Mouse (Mus musculus) layer of hippocampus, postnatal 36 days (tissue): Measurements from ENCODE around the gene Rps3a1. TPM values are rescaled to one million over a fixed set of nuclear protein-coding genes. Genes with fewer than 3 reads are reported as not detected.
A peak's percentile ranks its signal among the peaks of the same experiment; 100 is the strongest.

ENCODE experiments used
- DNase-seq, 2 experiments: peaks; one replicate each; pipeline ENCODE4 v3.0.0; 2022
- total RNA-seq, 2 experiments: library from RNA; stranded (reverse); gene quantifications; 2 replicates each; pipeline ENCODE4 v1.2.3; 2021

The Rps3a1 gene
- 100 to 1,000 TPM; 392 to 411 TPM for total RNA-seq

DNA sequence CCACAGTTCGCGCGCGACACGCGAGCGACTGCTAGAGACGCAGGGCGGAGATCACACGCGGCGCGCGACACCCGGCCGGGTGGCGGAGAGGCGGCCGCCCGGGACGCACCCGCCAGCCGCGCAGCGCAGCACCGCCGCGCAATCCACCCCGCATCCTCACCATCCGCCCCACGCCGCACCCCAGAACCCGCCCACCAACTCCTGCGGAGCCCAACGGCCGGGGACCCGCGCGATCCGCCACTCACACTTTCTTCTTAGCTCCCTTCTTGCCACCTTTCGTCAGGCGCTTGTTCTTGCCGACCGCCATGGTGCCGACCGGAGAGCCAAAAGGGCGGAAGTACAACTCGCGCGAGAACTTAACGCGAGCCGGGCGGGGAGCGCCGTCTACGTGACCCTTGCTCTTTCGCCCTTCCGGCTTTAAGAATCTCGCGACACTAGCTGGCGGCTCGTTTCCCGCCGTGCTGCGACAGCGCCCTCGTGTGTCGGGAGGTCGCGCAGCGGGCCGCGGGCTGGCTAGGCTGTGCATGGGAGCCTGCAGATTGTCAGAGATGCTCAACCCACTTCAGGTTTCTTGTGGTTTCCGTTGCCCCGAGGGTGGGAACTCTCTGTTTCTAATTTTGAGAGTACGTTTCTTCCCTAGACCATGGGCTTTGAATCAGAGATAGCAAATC lies at the start of gene Rps3a1:
Gene Rps3a1, minus strand, starts transcription at position 440 of the 671 bp plus-strand sequence.
- DNase-seq, result peak; percentile 99

DNA sequence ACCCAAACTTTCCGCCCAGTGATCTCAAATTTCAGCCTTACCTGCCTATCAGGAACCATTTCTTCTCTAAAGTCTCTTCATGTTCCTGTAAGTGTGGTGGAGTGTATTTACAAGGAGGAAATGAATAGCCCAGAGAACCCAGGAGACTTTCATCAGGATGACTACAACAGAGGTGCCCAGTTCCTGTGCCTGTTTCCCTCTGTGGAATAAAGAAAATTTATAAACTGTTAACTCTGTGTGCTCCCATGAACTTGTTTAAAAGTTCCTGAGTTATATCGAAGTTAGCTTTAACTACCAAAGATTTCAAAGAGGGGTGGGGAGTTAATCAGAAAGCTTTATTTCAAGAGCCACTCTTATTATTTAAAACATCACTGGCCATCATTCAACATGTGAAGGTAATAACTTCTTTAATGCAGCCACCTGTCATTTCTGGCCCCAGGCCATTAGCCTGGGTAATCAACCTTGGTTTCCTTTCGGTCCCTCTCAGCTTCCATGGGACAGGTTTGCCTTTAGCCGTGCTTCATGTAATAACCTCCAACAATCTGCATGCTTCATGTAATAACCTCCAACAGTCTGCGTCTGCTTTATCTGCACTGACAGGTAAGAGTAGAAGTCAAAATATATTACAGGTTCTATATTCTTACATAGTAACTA lies 45.4 kb upstream of the Rps3a1 start:
- no peak for DNase-seq

DNA sequence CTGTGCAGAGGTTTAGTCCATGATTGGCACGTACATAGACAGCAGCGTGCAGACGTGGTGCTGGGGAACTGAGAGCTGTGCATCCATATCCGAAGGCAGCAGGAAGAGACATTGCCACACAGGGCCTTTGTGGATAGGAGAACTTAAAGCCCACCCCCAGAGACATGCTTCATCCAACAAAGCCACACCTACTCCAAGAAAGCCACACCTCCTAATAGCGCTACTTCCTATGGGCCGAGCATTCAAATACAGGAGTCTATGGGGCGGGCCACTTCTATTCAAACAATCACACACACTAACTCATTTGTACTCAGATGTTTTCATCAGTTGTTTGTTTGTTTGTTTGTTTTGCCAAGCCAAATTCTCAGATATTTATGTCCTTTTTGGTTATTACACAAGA lies 42.0 kb upstream of the Rps3a1 start:
- no peak for DNase-seq

DNA sequence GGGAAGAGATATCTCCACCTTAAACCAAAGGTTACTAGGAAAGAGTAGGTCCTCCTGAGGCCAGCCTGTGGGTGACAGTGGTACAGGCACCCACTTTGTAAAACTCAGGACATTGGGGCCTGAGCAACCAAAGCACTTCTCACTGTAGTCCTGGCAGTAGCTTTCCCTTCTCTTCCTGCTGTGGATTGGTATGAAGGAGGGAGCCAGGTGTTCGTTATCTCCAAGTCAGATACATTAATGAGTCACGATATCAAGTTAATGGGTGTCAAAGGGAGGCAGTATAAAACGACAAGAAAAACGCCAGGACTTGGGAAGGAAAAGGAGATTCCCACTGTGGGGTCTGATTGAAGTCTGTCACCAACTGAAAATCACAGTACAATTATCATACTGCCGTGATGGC lies 38.6 kb upstream of the Rps3a1 start:
- no peak for DNase-seq

DNA sequence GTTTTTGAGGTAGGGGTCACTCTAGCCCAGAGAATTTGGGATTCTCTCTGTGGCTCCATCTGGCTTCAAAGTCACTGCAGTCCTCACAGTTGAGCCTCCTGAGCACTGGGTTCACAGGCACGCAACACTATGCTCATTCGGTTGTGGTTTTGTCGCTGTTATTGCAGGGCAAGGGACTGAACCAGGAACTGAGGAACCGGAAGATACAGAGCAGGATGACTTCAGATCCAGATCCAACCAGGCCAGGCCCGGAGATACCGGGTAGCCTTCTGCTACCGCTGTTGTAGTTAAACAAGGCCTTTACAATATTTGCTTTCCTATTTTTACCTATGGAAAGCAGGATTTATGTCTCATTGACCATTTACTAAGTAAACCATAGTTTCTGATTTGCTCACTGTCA lies 37.2 kb upstream of the Rps3a1 start:
- no peak for DNase-seq

DNA sequence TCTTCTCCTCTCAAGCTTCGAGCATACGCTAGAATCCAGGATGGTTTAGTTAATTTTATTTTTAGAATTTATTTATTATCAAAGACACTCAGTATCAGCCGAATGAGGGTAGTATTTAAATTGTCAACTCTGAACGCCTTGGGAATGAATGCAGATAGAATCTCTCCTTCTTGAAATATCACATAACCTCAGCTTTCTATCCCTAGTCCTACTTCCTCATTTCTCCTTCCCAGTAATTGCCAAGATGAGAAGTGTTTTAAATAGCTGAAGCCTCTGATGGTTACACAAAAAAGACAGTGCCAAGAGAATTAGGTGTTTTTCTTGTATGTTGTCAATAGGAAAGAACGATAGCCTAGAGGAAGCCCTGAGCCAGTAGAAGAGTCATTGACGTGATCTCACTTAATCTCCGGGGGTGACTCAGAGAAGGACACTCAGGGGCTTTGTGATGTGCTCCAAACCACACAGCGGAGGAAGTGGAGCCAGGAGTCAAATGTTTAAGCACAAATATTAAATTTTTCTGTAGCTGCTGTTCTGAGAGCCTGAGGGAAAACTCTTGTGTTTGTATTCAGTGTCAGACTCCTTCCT lies 26.4 kb upstream of the Rps3a1 start:
- DNase-seq, result no peak

DNA sequence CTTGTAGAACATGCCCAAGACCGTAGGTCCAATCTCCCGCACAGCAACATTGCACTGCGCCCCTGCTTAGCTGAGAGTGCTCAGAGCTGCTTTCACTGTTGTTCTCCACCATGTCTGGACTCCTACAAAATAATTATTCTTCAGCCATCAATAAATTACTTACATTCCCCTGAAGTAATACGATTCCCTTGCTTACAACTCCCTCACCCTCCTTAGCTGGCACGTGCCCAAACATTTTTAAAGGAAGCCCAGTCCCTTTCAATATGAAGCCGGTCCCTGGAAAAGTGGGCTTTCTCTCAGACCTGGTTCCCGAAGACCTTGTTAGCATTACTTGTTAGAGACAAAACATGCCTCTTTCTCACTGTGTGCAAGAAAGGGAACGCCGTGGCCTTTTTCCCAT lies 7.0 kb upstream of the Rps3a1 start:
- no peak for DNase-seq

DNA sequence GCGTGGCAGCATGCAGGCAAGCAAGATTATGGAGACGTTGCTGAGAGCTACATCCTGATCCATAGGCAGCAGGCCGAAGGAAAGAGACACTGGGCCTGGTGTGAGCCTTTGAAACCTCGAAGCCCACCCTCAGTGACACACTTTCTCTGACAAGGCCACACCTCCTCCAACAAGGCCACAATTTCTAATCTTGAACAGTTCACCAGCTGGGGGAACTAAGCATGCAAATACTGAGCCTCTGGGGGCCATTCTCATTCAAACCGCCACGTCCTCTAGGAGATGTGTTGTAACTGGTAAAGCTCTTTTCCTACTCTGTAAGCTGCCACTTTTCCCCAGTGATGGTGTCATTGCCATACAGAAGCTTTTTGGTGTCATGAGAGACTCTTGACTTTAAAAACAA lies 6.6 kb upstream of the Rps3a1 start:
- no peak for DNase-seq

DNA sequence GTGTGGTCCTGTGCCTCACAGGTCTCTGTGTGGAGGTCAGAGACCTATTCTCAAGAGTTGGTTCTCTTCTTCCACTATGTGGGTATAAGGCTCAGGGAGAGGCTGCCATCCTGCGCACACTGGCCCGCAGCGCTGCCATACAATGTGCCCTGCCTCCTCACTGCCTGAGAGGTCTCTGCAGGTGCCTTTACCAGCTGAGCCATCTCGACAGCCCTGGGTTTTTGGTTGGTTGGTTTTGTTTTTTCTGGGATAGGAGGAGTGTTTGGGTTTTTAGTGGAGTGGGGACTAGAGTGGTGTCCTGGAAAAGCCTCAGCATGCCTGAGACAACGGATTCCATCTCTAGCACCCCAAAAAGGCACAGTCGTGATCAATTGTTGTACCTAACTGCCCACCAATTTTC lies 841 bp upstream of the Rps3a1 start:
- DNase-seq, result no peak

DNA sequence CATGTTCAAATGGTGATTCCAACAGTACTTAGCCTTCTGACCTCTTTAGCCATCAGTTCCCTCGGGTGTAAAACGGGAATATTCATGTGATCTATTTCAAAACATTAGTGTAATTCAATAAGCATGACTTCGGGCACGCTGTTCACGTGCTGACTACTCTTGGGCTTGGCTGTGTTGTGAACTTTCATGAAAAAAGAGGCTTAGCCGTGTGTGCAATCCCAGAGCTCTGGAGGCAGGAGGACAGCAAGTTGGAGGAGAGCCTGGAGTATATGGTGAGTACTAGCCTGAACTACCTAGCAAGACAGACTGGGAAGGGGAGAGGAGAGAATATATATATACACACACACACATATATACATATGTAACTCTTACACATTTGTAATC lies 424 bp upstream of the Rps3a1 start:
- DNase-seq, result no peak

DNA sequence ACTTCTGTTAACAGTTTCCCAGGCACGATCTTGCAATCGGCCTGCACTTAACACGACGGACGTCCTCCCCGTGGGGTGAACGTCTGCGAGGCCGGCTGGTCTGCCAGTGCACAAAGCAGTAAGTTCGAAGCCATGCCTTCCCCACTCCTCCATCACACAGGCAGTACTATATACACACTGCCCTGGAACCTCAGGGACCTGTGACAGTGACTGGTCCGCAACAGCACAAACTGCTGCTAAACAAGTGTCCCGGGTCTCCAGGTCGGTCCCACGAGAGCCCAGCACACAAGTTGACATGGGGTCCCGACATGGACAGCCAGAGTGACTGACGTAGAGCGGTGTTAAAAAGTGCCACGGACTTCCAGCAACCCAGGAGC lies 628 bp downstream of the Rps3a1 start:
- DNase-seq, result peak in 1 of 2 experiments; percentile 12

DNA sequence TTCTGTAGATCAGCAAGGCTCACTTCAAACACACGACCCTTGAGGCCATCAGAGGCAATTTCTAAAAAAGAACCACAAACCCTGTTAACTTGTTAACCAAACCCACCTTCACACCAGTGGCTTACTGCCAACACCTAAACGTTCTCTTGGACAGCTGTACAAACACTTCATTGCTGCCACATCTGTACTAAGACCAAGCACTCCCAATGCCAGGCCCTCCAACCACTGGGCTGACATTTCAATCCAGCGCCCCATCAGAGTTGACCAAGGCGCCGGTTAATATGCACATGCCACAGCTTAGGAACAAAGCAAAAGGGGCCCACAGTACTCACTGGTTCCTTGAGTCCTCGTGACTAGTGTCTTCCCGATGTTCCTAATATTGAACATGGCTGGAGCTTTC lies 1.1 kb downstream of the Rps3a1 start:
- DNase-seq, result no peak

DNA sequence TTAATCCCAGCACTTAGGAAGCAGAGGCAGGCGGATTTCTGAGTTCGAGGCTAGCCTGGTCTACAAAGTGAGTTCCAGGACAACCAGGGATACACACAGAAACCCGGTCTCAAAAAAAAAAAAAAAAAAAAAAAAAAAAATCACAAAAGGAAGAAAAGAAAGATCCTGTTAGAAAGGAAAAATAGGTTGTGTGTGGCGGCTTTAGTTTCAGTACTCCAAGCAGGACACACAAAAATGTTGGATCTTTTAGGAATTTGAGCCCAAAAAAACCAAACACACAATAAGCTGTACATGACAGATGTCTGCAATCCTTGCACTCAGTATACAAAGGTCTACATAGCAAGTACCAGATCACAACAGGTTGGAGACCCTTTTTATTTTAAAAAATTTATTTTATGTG lies 2.8 kb downstream of the Rps3a1 start:
- no peak for DNase-seq

DNA sequence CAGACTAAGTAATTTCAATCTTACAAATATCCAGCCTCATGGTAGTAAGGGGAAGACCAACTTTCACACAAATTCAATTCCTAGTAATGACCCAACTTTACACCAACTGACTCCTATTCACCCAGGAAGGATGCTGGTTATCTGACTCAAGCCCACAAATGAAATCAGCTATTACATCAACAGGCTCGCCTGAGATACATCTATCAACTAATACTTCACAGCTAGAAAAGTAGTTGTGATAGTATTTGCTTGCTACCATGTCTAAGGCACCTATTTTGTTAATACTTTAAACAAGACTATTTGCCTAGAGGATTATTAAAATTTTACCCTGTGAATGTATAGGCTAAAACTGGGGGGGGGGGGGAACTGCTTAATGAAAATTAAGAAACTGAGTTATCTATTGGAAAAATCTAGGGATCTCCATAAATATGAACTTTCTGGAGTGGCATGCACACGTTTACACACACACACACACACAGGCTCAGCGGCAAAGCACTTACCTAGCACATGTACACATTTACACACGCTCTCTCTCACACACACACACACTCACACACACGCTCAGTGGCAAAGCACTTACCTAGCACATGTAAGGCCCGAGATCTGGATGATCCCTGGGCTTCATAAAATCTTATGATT lies 5.4 kb downstream of the Rps3a1 start:
- DNase-seq, result no peak

DNA sequence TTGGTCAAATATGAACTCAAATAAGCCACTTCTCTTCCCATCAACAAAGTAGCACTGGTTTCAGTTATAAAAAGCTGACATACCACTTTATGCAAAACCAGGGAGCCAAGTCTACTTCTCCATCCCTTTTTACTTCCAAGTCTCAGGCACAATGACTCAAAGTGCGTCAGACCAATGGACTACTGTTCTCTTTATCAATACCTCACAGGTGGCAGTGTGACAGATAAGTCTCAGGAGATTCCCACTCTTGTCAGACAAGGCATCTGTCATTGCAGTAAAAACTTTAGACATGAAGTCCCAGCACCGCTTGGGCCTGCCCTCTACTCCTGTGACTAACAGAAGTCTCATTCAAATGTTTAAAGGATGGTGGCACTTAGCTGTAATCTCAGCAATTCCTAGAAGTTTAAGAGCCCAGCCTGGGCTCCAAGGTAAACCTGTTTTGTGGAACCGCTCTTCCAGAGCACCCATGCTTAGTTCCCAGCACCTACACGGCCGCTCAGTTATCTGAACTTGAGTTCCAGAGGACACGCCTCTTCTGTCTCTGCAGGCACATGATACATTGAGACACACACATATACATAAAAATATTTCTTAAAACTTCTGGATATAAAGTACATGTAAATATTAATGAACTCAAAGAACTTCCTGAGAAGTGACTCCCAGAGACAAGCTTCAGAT lies 6.5 kb downstream of the Rps3a1 start:
- DNase-seq, result no peak

DNA sequence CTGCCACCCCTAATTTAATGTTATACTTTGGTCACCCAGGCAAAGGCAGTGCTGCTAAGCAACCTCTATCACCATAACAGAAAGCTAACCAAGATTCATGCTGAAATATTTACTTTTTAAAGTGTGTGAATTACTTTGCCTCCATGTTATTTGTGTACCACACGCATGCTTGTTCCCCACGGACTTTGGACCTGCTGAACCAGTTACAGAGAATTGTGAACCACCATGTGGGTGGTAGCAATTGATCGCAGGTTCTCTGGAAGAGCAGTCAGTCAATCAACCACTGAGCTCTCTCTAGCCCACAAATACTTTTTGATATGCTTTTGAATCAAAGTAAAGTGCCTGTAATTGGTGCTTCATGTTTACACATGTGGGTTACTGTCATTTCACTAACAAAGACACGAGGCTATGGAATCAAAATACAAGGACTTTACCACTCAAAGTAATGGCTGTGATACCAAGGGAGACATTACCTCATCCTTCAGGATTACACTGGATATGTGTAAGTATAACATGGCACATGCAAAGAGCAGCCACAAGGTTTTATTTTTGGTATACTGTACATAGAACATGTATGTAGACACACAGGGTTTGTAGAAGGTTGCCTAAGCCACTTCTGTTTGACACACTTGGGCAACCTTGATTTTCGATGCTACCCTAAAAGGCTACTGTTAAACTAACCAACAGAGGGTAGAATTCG lies 7.4 kb downstream of the Rps3a1 start:
- DNase-seq, result no peak

DNA sequence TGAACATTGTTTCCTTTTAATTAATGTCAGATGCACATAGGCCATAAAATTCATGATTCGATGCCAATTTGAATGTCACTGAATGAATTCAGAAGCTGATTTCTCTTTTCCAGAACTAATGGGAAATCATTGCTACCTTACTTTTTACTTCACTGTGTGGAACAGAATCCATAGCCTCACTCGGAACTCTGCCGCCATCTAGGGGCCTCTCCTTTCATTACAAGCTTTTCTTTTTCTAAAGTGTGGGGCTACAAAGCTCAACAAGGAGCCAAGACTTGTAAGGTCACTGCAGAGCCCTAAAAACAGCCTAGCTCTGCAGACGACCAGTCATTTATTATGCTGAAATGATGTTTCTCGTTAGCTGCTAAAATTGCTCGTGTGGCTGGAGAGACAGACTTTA lies 12.7 kb downstream of the Rps3a1 start:
- peak; percentile 48 to 70 for DNase-seq

DNA sequence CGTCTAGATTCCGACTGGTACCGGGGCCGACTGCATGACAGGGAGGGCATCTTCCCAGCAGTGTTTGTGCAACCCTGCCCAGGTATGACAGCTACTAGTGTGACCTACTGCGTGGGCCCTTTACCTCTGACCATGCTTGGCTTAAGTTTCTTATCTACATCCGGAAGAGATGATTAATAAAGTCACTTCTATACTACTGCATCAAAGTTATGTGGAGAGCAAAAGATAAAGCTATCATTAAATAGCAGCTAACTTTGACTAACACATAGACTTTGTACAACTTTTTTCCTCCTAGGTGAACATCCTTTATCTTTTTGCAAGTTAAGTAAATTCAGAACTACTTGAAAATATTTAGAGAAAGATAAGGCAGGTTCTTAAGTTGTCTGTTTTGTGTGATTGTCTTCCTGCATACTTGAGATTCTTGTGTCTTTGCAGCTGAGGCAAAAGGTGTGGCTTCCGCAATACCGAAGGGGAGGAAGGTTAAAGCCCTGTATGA lies 19.2 kb downstream of the Rps3a1 start:
- no peak for DNase-seq

DNA sequence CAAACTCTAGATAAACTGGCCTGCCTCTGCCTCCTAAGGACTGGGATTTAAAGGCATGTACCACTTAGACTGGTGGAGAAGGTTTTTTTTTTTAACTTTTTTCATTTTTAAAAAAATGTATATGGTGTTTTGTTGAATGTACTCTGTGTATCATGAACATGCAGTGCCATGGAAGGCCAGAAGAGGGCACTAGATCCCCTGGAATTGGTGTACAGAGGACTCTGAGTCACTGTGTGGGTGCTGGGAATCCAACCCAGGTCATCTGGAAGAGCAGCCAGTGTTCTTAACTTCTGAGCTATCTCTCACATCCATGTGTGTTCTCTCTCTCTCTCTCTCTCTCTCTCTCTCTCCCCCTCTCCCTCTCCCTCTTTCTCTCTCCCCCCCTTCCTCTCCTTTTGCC lies 20.3 kb downstream of the Rps3a1 start:
- no peak for DNase-seq

DNA sequence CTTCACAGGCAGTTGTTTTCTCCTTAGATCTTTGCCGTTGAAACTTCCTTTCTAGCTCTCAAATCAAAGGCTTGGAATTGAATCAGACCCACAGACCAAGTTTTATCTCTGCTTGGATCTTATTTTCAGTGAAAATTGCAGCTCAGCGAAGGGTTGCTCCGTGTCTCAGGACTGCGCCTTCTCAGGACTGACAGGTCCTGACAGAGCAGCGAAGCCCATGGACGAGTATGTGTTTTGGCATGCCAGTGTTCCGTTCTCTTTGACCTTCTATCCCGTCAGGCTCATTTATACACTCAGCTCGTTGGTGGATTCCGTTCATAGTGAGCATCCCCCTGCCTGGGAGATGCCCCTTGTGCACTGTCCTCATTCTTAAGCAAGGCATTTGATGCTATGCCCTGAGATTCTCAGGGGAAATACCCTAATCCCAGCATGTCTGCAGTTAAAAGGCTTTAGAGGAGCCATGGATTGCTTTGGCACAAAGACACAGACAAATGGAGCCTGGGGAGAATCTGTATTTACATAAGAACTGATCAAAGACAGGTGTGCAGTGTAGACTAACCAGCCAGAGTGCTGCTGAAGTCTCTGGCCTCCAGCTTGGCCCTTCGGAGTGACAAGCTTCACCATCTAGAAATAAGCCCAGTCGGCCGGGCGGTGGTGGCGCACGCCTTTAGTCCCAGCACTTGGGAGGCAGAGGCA lies 23.1 kb downstream of the Rps3a1 start:
- DNase-seq, result no peak

DNA sequence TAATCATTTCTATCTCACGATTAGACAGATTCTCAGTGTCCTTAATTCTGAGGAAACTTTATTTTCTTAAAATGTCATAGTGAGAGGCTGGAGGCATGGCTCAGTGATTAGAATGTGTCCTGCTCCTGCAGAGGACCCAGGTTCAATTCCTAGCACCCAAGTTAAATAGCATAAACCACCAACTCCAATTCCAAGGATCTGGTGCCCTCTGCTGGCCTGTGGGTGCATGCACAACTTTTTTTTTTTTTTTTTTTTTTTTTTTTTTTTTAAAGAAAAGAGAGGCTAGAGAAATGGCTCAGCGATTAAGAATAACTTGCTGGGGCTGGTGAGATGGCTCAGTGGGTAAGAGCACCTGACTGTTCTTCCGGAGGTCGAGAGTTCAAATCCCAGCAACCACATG lies 25.6 kb downstream of the Rps3a1 start:
- DNase-seq, result no peak
